Mouse (Mus musculus): ENCODE data around the gene Pla2g2d. TPM values are rescaled to one million over a fixed set of nuclear protein-coding genes. Genes with fewer than 3 reads are reported as not detected.

The Pla2g2d gene
- polyA plus RNA-seq, 1 experiment from 2014 or later, result 0.41 TPM

DNA sequence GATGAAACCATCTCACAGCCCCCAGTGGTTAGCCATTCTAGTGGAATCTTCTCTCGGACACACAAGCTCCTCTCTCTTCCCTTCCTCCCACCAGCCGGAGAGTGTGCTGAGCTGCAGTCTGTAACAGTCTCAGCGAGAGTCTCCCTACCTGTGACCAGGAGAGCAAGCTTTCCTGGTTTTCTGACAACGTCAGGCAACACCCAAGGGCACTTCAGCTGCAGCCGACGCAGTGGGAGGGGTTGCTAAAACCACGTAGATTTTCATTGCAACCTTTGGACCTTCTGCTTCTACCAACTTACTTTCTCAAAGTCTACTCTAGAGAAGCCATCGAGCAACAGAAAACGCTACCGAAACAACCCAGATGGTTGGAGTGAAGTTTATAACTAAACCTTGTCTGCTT lies 3.6 kb upstream of the Pla2g2d start:
- H3K9me3 ChIP-seq (ENCODE audit: control insufficient read depth, low read length), result no peaks in the 10 kb centered on the region
- DNase-seq (ENCODE audit: low spot score, missing footprints), result no peak
- H3K9ac ChIP-seq (ENCODE audit: low read length), result no peak overlapping the region
- H3K36me3 ChIP-seq (ENCODE audit: control insufficient read depth, insufficient read depth, low read length), result no peaks in the 10 kb centered on the region
- no peak overlapping the region for H3K27ac ChIP-seq (ENCODE audit: low read depth, low read length)
- no peak overlapping the region for H3K4me3 ChIP-seq (ENCODE audit: low read depth, low read length)
- no peaks in the 10 kb centered on the region for H3K27me3 ChIP-seq (ENCODE audit: control insufficient read depth, insufficient read depth, low read length)
- no peak overlapping the region for H3K4me2 ChIP-seq
- 91% methylated on average over 10 of the region's 10 CpGs for WGBS
- no peak for ATAC-seq (ENCODE audit: low FRiP score)
- H3K4me1 ChIP-seq (ENCODE audit: control insufficient read depth, insufficient read depth, low read length), result no peaks in the 10 kb centered on the region

DNA sequence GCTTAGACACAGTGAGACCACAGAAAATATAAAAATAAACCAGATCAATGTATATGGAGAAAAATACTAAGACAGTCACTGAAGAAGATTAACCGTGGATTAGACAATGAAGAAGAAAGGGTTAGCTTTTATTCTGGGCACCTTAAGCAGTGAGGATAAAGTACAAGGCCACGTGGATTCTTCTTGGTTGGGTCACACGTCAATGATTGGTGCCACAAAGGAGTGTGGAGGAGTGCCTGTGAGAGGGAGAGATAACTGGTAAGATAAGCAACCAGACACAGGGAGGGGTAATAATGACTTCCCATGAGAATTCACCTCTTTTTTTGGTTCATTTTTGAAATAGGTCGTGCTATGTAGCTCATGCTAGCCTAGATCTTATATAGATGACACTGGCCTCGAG lies 3.1 kb upstream of the Pla2g2d start:
- DNase-seq (ENCODE audit: low spot score, missing footprints) (no peak), ATAC-seq (ENCODE audit: low FRiP score) (no peak)
- H3K4me3 ChIP-seq (ENCODE audit: low read depth, low read length), result no peak overlapping the region
- WGBS, result 77% methylated on average over 5 of the region's 5 CpGs
- H3K27ac ChIP-seq (ENCODE audit: low read depth, low read length), result no peak overlapping the region
- no peak overlapping the region for H3K4me2 ChIP-seq
- H3K4me1 ChIP-seq (ENCODE audit: control insufficient read depth, insufficient read depth, low read length), result no peaks in the 10 kb centered on the region
- H3K9me3 ChIP-seq (ENCODE audit: control insufficient read depth, low read length), result no peaks in the 10 kb centered on the region
- H3K27me3 ChIP-seq (ENCODE audit: control insufficient read depth, insufficient read depth, low read length), result no peaks in the 10 kb centered on the region
- no peak overlapping the region for H3K9ac ChIP-seq (ENCODE audit: low read length)
- H3K36me3 ChIP-seq (ENCODE audit: control insufficient read depth, insufficient read depth, low read length), result no peaks in the 10 kb centered on the region

DNA sequence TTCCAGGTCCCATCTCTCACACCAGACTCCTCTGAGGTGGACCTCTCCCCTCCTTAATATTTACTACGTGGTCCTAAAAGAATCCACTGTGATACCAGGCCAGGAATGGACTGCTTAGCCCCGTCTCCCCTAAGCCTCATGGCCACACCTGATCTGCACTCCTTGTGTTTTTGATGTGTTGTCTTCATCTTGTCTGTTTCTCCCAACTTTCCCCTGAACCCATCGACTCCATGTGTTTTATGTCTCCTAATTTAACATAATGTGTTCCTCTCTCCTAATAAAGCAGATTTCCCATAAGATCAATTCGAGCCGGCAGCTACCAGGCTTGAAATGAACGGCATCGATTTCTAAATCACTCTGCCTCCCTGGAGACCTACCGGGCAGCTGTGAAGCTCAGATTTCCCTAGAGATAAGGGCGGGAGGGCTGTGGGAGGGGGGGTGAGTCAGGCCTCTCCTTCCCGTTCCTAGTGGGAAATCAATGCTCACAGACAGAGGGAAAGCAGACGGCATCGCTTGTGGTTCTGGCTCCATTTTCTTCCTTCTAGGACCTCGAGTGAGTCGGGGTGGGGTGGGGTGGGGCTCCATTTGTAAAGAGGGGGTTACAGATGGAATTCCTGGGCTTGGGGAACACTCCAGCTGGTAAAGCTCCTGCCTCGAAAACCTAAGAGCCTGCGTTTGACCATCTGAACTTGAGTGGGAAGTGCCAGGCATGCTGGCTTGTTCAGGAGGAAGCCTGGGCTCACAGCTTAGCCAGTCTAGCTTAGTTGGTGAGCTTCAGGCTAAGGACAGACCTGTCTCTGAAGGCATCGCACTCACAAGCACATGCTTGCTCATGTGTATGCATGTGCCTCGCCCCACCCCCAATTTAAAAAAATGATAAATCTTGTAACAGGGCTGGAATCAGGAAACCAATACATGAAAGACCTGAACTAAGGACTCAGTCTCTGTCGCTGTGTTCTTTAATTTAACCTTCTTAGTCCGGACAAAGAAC lies 2.2 kb downstream of the Pla2g2d start:
- Histone ChIP-seq H3K4me2 (no peak overlapping the region), H3K9me3 (ENCODE audit: control insufficient read depth, low read length) (no peaks in the 10 kb centered on the region), H3K4me3 (ENCODE audit: low read depth, low read length) (no peak overlapping the region), H3K4me1 (ENCODE audit: control insufficient read depth, insufficient read depth, low read length) (peaks cover 2% of the 10 kb centered on the region; the same call in 1 of the 2 replicates), H3K27me3 (ENCODE audit: control insufficient read depth, insufficient read depth, low read length) (no peaks in the 10 kb centered on the region), H3K36me3 (ENCODE audit: control insufficient read depth, insufficient read depth, low read length) (no peaks in the 10 kb centered on the region), H3K9ac (ENCODE audit: low read length) (no peak overlapping the region), H3K27ac (ENCODE audit: low read depth, low read length) (no peak overlapping the region; the same call in 1 of the 2 replicates)
- no peak for DNase-seq (ENCODE audit: low spot score, missing footprints)
- 56% methylated on average over 20 of the region's 20 CpGs for WGBS
- ATAC-seq (ENCODE audit: low FRiP score), result no peak

DNA sequence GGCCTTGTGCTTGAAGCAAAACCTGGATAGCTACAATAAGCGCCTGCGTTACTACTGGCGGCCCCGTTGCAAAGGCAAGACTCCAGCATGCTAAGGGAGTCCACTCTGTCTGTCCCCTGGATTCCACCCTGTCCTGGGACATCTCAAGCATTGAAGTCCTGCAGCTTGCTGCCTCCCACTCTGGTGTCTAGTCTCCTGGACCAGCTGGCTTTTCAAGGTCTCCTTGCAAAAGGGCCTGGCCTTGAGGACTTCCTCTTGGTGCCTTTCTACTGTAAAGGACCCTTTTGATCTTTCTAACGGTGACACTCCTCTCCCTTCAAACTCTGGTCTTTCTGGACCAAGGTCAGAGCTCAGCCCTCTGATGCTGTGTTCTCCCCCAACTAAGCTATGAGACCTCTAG lies 4.8 kb downstream of the Pla2g2d start:
- Histone ChIP-seq H3K9ac (ENCODE audit: low read length) (no peak overlapping the region), H3K9me3 (ENCODE audit: control insufficient read depth, low read length) (no peaks in the 10 kb centered on the region), H3K36me3 (ENCODE audit: control insufficient read depth, insufficient read depth, low read length) (no peaks in the 10 kb centered on the region), H3K4me2 (no peak overlapping the region), H3K27ac (ENCODE audit: low read depth, low read length) (no peak overlapping the region), H3K4me1 (ENCODE audit: control insufficient read depth, insufficient read depth, low read length) (peaks cover 2% of the 10 kb centered on the region; the same call in 1 of the 2 replicates), H3K4me3 (ENCODE audit: low read depth, low read length) (no peak overlapping the region), H3K27me3 (ENCODE audit: control insufficient read depth, insufficient read depth, low read length) (no peaks in the 10 kb centered on the region)
- WGBS, result 94% methylated on average over 5 of the region's 5 CpGs
- DNase-seq (ENCODE audit: low spot score, missing footprints), result no peak
- no peak for ATAC-seq (ENCODE audit: low FRiP score)

DNA sequence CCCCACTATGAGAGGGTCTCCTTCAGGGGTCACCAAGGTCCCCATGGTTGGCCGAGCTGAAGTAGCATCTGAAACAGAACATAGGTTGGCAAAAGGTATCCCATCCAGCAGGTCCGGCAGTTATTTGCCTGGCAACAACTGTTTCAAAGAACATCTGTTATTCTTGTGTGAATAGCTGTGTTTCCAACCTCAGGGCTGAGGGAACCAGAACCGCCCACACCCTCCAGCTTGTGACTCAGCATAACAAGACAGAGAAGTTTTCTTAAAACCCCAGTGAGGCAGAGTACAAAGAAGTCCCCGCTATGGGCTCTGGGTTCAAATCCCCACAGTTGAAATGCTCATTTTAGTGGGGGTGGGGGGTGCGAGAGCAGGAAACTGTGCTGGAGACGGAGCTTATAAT lies 6.6 kb downstream of the Pla2g2d start:
- H3K4me3 ChIP-seq (ENCODE audit: low read depth, low read length), result no peak overlapping the region
- H3K9me3 ChIP-seq (ENCODE audit: control insufficient read depth, low read length), result no peaks in the 10 kb centered on the region
- H3K4me1 ChIP-seq (ENCODE audit: control insufficient read depth, insufficient read depth, low read length), result peaks cover 2% of the 10 kb centered on the region; the same call in 1 of the 2 replicates
- no peaks in the 10 kb centered on the region for H3K36me3 ChIP-seq (ENCODE audit: control insufficient read depth, insufficient read depth, low read length)
- DNase-seq (ENCODE audit: low spot score, missing footprints) (no peak), ATAC-seq (ENCODE audit: low FRiP score) (no peak)
- no peak overlapping the region for H3K9ac ChIP-seq (ENCODE audit: low read length)
- H3K27ac ChIP-seq (ENCODE audit: low read depth, low read length), result no peak overlapping the region
- 80% methylated on average over 6 of the region's 6 CpGs for WGBS
- H3K27me3 ChIP-seq (ENCODE audit: control insufficient read depth, insufficient read depth, low read length), result no peaks in the 10 kb centered on the region
- no peak overlapping the region for H3K4me2 ChIP-seq

DNA sequence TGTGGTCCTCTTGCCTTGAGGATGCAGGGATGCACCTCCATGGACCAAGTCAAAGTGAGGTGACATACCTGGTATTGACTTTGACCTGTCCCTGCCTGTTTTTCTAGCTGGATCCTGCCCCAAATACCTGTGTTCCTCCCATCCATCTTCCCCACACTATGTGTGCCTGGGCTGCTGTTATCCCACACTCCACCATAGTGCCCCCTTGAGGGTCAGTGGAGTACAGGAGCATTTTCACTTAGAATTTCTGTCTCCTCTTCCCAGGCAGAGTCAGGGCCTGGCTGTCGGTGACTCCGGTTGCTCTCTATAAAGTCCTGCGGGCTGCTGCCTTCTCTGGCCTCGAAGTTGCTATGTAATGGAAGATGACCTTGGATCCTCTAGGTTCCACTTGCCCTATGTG lies 10.2 kb downstream of the Pla2g2d start:
- Histone ChIP-seq H3K4me2 (no peak overlapping the region), H3K4me1 (ENCODE audit: control insufficient read depth, insufficient read depth, low read length) (no peaks in the 10 kb centered on the region), H3K4me3 (ENCODE audit: low read depth, low read length) (no peak overlapping the region), H3K27me3 (ENCODE audit: control insufficient read depth, insufficient read depth, low read length) (no peaks in the 10 kb centered on the region), H3K9me3 (ENCODE audit: control insufficient read depth, low read length) (no peaks in the 10 kb centered on the region), H3K9ac (ENCODE audit: low read length) (no peak overlapping the region), H3K36me3 (ENCODE audit: control insufficient read depth, insufficient read depth, low read length) (no peaks in the 10 kb centered on the region), H3K27ac (ENCODE audit: low read depth, low read length) (no peak overlapping the region)
- WGBS, result 66% methylated on average over 4 of the region's 4 CpGs
- DNase-seq (ENCODE audit: low spot score, missing footprints) (no peak), ATAC-seq (ENCODE audit: low FRiP score) (no peak)

DNA sequence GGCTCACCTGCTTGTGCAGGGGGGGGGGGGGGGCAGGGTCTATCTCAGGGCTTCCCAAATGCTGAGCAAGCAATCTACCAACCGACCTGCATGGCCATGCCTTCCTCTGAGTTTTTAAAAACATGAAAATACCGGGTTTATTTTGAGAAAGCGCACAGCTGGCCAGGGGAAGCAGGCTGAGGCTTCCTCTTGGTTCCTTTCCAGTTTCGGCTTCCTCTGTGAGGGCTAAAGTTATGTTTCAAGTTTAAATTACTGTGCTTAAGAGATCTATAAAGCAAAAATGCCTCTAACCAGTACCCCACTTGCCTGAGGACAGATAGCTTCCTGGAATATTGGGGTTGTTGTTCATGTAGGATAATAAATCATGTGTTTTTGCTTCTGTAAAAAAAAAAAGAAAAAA lies 10.6 kb downstream of the Pla2g2d start:
- Histone ChIP-seq H3K4me3 (ENCODE audit: low read depth, low read length) (no peak overlapping the region), H3K27me3 (ENCODE audit: control insufficient read depth, insufficient read depth, low read length) (no peaks in the 10 kb centered on the region), H3K9ac (ENCODE audit: low read length) (no peak overlapping the region), H3K36me3 (ENCODE audit: control insufficient read depth, insufficient read depth, low read length) (no peaks in the 10 kb centered on the region), H3K27ac (ENCODE audit: low read depth, low read length) (no peak overlapping the region), H3K4me1 (ENCODE audit: control insufficient read depth, insufficient read depth, low read length) (no peaks in the 10 kb centered on the region), H3K9me3 (ENCODE audit: control insufficient read depth, low read length) (no peaks in the 10 kb centered on the region), H3K4me2 (no peak overlapping the region)
- ATAC-seq (ENCODE audit: low FRiP score) (no peak), DNase-seq (ENCODE audit: low spot score, missing footprints) (no peak)
- 65% methylated on average over 4 of the region's 4 CpGs for WGBS

DNA sequence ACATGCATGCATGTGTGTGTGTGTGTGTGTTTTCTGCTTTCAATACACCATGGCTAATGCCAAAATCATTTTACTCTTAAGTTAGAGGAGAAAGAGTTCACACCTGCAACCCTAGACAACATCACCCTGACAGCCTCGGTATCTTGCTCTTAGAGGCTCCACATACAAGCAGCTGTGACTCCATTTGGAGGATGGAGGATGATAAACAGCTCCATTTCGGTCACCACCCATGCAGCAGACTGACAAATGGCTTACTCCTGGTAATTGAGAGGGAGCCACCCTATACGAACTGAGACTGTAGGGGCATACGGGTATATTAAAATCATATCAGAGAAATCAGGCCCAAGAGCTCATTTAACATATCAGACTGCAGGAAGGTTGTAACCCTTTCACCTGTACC lies 12.8 kb downstream of the Pla2g2d start:
- H3K4me3 ChIP-seq (ENCODE audit: low read depth, low read length), result no peak overlapping the region
- WGBS, result 78% methylated on average over 4 of the region's 4 CpGs
- no peaks in the 10 kb centered on the region for H3K36me3 ChIP-seq (ENCODE audit: control insufficient read depth, insufficient read depth, low read length)
- no peaks in the 10 kb centered on the region for H3K9me3 ChIP-seq (ENCODE audit: control insufficient read depth, low read length)
- no peak overlapping the region for H3K4me2 ChIP-seq
- no peak overlapping the region for H3K27ac ChIP-seq (ENCODE audit: low read depth, low read length)
- H3K27me3 ChIP-seq (ENCODE audit: control insufficient read depth, insufficient read depth, low read length), result no peaks in the 10 kb centered on the region
- DNase-seq (ENCODE audit: low spot score, missing footprints) (no peak), ATAC-seq (ENCODE audit: low FRiP score) (no peak)
- no peaks in the 10 kb centered on the region for H3K4me1 ChIP-seq (ENCODE audit: control insufficient read depth, insufficient read depth, low read length)
- no peak overlapping the region for H3K9ac ChIP-seq (ENCODE audit: low read length)

DNA sequence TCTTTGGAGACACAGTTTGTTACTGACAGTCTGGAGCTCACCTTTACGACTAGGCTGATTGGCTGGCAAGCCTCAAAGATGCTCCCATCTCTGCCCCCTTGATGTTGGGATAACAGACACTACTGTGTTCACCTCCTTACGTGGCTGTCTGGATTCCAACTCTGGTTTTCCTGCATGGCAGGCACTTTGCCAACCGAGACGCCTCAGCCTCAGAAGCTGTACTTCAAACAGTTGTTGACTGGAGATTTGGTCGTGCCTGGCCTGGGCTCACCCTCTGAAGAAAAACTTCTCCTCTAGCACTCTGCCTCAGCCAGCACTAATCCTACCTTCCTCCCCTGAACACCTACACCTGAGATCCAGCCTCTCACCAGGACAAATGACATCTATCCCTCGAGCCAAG lies 15.9 kb downstream of the Pla2g2d start:
- no peak overlapping the region for H3K4me3 ChIP-seq (ENCODE audit: low read depth, low read length)

More for the DNA sequence above, 15.9 kb downstream of the Pla2g2d start:
- WGBS, result 82% methylated on average over 6 of the region's 6 CpGs
- DNase-seq (ENCODE audit: low spot score, missing footprints), result no peak
- no peak for ATAC-seq (ENCODE audit: low FRiP score)
- no peaks in the 10 kb centered on the region for H3K27me3 ChIP-seq (ENCODE audit: control insufficient read depth, insufficient read depth, low read length)
- H3K4me1 ChIP-seq (ENCODE audit: control insufficient read depth, insufficient read depth, low read length), result no peaks in the 10 kb centered on the region
- no peaks in the 10 kb centered on the region for H3K36me3 ChIP-seq (ENCODE audit: control insufficient read depth, insufficient read depth, low read length)
- H3K4me2 ChIP-seq, result no peak overlapping the region
- H3K27ac ChIP-seq (ENCODE audit: low read depth, low read length), result no peak overlapping the region
- H3K9ac ChIP-seq (ENCODE audit: low read length), result no peak overlapping the region
- H3K9me3 ChIP-seq (ENCODE audit: control insufficient read depth, low read length), result no peaks in the 10 kb centered on the region

Data from midbrain, embryonic 11.5 days (tissue).